Mouse (Mus musculus) kidney, embryonic 14.5 days (tissue): ENCODE results near the gene Uhrf1. TPM values are rescaled to one million over a fixed set of nuclear protein-coding genes. Genes with fewer than 3 reads are reported as not detected.
A peak's percentile ranks its signal among the peaks of the same experiment; 100 is the strongest.

Experiments used
- ATAC-seq: fragments of 200-750 bp; cut with Nextera tagmentation; 2 replicates; pipeline ENCODE4 v1.8.0; 2017; ENCODE audit warnings: moderate number of reproducible peaks, mild to moderate bottlenecking, moderate TSS enrichment, moderate library complexity; ENCODE audit not compliant: low FRiP score, low TSS enrichment
- H3K27ac ChIP-seq: fragments of 300-500 bp; sonication (generic); 2 replicates; pipeline ENCODE4 v1.5.1; 2014; ENCODE audit warnings: low read depth, mild to moderate bottlenecking, low read length, moderate library complexity, mixed read lengths
- H3K27me3 ChIP-seq: fragments of 300-500 bp; sonication (generic); 2 replicates; pipeline ENCODE4 v1.6.1; 2014; ENCODE audit warnings: mild to moderate bottlenecking, low read length; ENCODE audit not compliant: control insufficient read depth, insufficient read depth
- H3K36me3 ChIP-seq: fragments of 300-500 bp; sonication (generic); 2 replicates; pipeline ENCODE4 v1.6.1; 2014; ENCODE audit warnings: low read length, mixed read lengths; ENCODE audit not compliant: control insufficient read depth, insufficient read depth
- H3K4me1 ChIP-seq: fragments of 300-500 bp; sonication (generic); 2 replicates; pipeline ENCODE4 v1.6.1; 2014; ENCODE audit warnings: low read length, mixed read lengths; ENCODE audit not compliant: control insufficient read depth, insufficient read depth
- H3K4me2 ChIP-seq: fragments of 300-500 bp; sonication (generic); replicated peaks from 2 replicates; pipeline ENCODE4 v1.6.1; 2014; ENCODE audit warnings: low read depth, mild to moderate bottlenecking, low read length
- H3K4me3 ChIP-seq: fragments of 300-500 bp; sonication (generic); 2 replicates; pipeline ENCODE4 v1.5.1; 2014; ENCODE audit warnings: mild to moderate bottlenecking, low read length
- H3K9ac ChIP-seq: fragments of 300-500 bp; sonication (generic); 2 replicates; pipeline ENCODE4 v1.6.1; 2014; ENCODE audit warnings: low read depth, mild to moderate bottlenecking, low read length, moderate library complexity
- H3K9me3 ChIP-seq: fragments of 300-500 bp; sonication (generic); 2 replicates; pipeline ENCODE4 v1.6.1; 2016; ENCODE audit warnings: low read length; ENCODE audit not compliant: control insufficient read depth
- WGBS: fragments of 180-500 bp; shearing (Covaris S2); extraction: QIAGEN DNeasy Blood & Tissue Kit; methylation state at CpG from one replicate; pipeline ENCODE4 v1.1.7; 2014; 5-methylcytosine and 5-hydroxymethylcytosine counted together
- polyA plus RNA-seq: library from polyadenylated mRNA; unstranded; fragments of >200 nt; fragmentation: Nextera tagmentation; extraction: Ambion mirVana; gene quantifications from 2 replicates; pipeline ENCODE4 v1.2.1, GENCODE M21; 2014

Gene Uhrf1
- polyA plus RNA-seq, 1 experiment from 2014 or later = 143 TPM

GRCm38 (mm10) chr17:56259301-56260037 lies 43.7 kb upstream of the Uhrf1 start:
- 91% methylated on average over 10 of the region's 10 CpGs for WGBS
- Histone ChIP-seq H3K4me3 (no peak overlapping the region), H3K9ac (no peak overlapping the region), H3K27ac (no peak overlapping the region), H3K27me3 (no peaks in the 10 kb centered on the region), H3K4me1 (peaks cover 20% of the 10 kb centered on the region; the same call in 1 of the 2 replicates), H3K9me3 (no peaks in the 10 kb centered on the region), H3K4me2 (no peak overlapping the region; the same call in 1 of the 2 replicates), H3K36me3 (peaks cover 45% of the 10 kb centered on the region)
- ATAC-seq = no peak

- H3K4me1 ChIP-seq = peaks cover 20% of the 10 kb centered on the region; the same call in 1 of the 2 replicates
- H3K27me3 ChIP-seq = no peaks in the 10 kb centered on the region
- H3K9ac ChIP-seq = no peak overlapping the region
- WGBS = 75% methylated on average over 3 of the region's 3 CpGs
- no peak overlapping the region for H3K27ac ChIP-seq
- H3K36me3 ChIP-seq = peaks cover 45% of the 10 kb centered on the region
- no peak overlapping the region for H3K4me2 ChIP-seq
- no peak for ATAC-seq
- no peak overlapping the region for H3K4me3 ChIP-seq
- no peaks in the 10 kb centered on the region for H3K9me3 ChIP-seq
Measured at GRCm38 (mm10) chr17:56261166-56261565, 42.0 kb upstream of the Uhrf1 start.

- ATAC-seq = no peak
- no peak overlapping the region for H3K9ac ChIP-seq
- no peaks in the 10 kb centered on the region for H3K9me3 ChIP-seq
- 90% methylated on average over 3 of the region's 3 CpGs for WGBS
- peaks cover 16% of the 10 kb centered on the region; the same call in 1 of the 2 replicates for H3K4me1 ChIP-seq
- H3K4me3 ChIP-seq = no peak overlapping the region
- peaks cover 45% of the 10 kb centered on the region for H3K36me3 ChIP-seq
- H3K27ac ChIP-seq = no peak overlapping the region
- no peak overlapping the region for H3K4me2 ChIP-seq
- no peaks in the 10 kb centered on the region for H3K27me3 ChIP-seq
Measured at GRCm38 (mm10) chr17:56262645-56263094, 40.5 kb upstream of the Uhrf1 start.

- Histone ChIP-seq H3K36me3 (peaks cover 41% of the 10 kb centered on the region), H3K9ac (no peak overlapping the region), H3K9me3 (no peaks in the 10 kb centered on the region), H3K4me1 (peaks cover 10% of the 10 kb centered on the region; the same call in 1 of the 2 replicates), H3K27me3 (no peaks in the 10 kb centered on the region), H3K27ac (no peak overlapping the region), H3K4me3 (no peak overlapping the region), H3K4me2 (no peak overlapping the region)
- WGBS = 23% methylated on average over 8 of the region's 8 CpGs
- ATAC-seq = peak; percentile 60
Measured at GRCm38 (mm10) chr17:56264020-56264419, 39.1 kb upstream of the Uhrf1 start.

- no peak for ATAC-seq
- no peak overlapping the region for H3K4me3 ChIP-seq
- H3K27ac ChIP-seq = no peak overlapping the region
- WGBS = 88% methylated on average over 4 of the region's 4 CpGs
- H3K9me3 ChIP-seq = no peaks in the 10 kb centered on the region
- H3K27me3 ChIP-seq = no peaks in the 10 kb centered on the region
- H3K4me2 ChIP-seq = no peak overlapping the region
- peaks cover 31% of the 10 kb centered on the region for H3K36me3 ChIP-seq
- H3K4me1 ChIP-seq = peaks cover 4% of the 10 kb centered on the region; the same call in 1 of the 2 replicates
- H3K9ac ChIP-seq = no peak overlapping the region
Measured at GRCm38 (mm10) chr17:56265011-56265410, 38.1 kb upstream of the Uhrf1 start.

- Histone ChIP-seq H3K9me3 (no peaks in the 10 kb centered on the region), H3K27me3 (no peaks in the 10 kb centered on the region), H3K9ac (no peak overlapping the region), H3K4me2 (no peak overlapping the region), H3K4me1 (no peaks in the 10 kb centered on the region), H3K4me3 (no peak overlapping the region), H3K27ac (no peak overlapping the region), H3K36me3 (peaks cover 29% of the 10 kb centered on the region)
- no peak for ATAC-seq
- whole genome bisulfite sequencing = 72% methylated on average over 3 of the region's 3 CpGs
Measured at GRCm38 (mm10) chr17:56265869-56266268, 37.3 kb upstream of the Uhrf1 start.

GRCm38 (mm10) chr17:56266271-56266670 lies 36.9 kb upstream of the Uhrf1 start:
- 0 out of 2 replicates have a peak overlapping the region, but pooled peaks have one; percentile 7 for H3K9ac ChIP-seq
- H3K9me3 ChIP-seq = no peaks in the 10 kb centered on the region
- peaks cover 30% of the 10 kb centered on the region for H3K36me3 ChIP-seq
- H3K4me3 ChIP-seq = no peak overlapping the region
- H3K27ac ChIP-seq = no peak overlapping the region
- ATAC-seq = no peak
- H3K4me2 ChIP-seq = no peak overlapping the region
- WGBS = 41% methylated on average over 3 of the region's 3 CpGs
- no peaks in the 10 kb centered on the region for H3K4me1 ChIP-seq
- H3K27me3 ChIP-seq = no peaks in the 10 kb centered on the region

- Histone ChIP-seq H3K27me3 (no peaks in the 10 kb centered on the region), H3K9me3 (no peaks in the 10 kb centered on the region), H3K27ac (peak overlapping the region; percentile 88), H3K4me3 (peak overlapping the region; percentile 38), H3K36me3 (peaks cover 13% of the 10 kb centered on the region; the same call in 1 of the 2 replicates), H3K4me1 (no peaks in the 10 kb centered on the region), H3K9ac (peak overlapping the region; percentile 59), H3K4me2 (peak overlapping the region; percentile 67)
- 18% methylated on average over 12 of the region's 12 CpGs for WGBS
- ATAC-seq = peak; percentile 87
Measured at GRCm38 (mm10) chr17:56269153-56269630, 33.9 kb upstream of the Uhrf1 start.

GRCm38 (mm10) chr17:56269741-56270140 lies 33.4 kb upstream of the Uhrf1 start:
- Histone ChIP-seq H3K36me3 (peaks cover 13% of the 10 kb centered on the region; the same call in 1 of the 2 replicates), H3K9ac (peak overlapping the region; percentile 59; the same call in 1 of the 2 replicates), H3K4me3 (peak overlapping the region; percentile 38; the same call in 1 of the 2 replicates), H3K4me2 (peak overlapping the region; percentile 67), H3K27ac (0 out of 2 replicates have a peak overlapping the region, but pooled peaks have one; percentile 73), H3K27me3 (no peaks in the 10 kb centered on the region), H3K9me3 (no peaks in the 10 kb centered on the region), H3K4me1 (no peaks in the 10 kb centered on the region)
- WGBS = 77% methylated on average over 3 of the region's 3 CpGs
- peak; percentile 1; the same call in 1 of the 2 replicates for ATAC-seq
